In genomic region chr14:8139724-8140710, GRCm38 (mm10) we compare ENCODE assay signal across 14 mouse cellular contexts. TPM values are rescaled to one million over a fixed set of nuclear protein-coding genes. Genes with fewer than 3 reads are reported as not detected.
DNase-seq lines count a peak whose midpoint lies in the region; ATAC-seq and TF ChIP-seq lines count a peak whose summit lies in the region.
"Had no signal": no experiment of that assay in that cellular context is flagged by ENCODE, and none has a peak within 500 bp of the region (broad histone marks: within the 10 kb centered on the region; RNA-seq: fewer than 3 reads in every experiment).

No protein-coding gene starts in this region.

- no peak for DNase-seq in hindbrain, postnatal 0 days (ENCODE audit: low spot score)
- peak; percentile 6 for DNase-seq in T-cell, adult 2 months (ENCODE audit: low spot score)
- DNase-seq in forebrain, postnatal 0 days: peak; percentile 22
- DNase-seq in thymus, postnatal 10 days (ENCODE audit: low spot score in 2 of 2): peak; percentile 38 to 41
- DNase-seq in left cerebral cortex, adult 8-10 months (ENCODE audit: low spot score in 2 of 2): no peak
- DNase-seq in left cerebral cortex, adult 11 months (ENCODE audit: low spot score): no peak
- DNase-seq: heart, adult 11 months; heart, postnatal 36 days; lung, postnatal 36 days had no signal

- TF ChIP-seq CTCF in hindbrain, postnatal 0 days (IDR thresholded peaks at IDR 0.05; ENCODE audit: low read depth): no peak
- TF ChIP-seq CTCF in forebrain, postnatal 0 days (IDR thresholded peaks at IDR 0.05; ENCODE audit: low read depth): no peak

- H3K36me3 ChIP-seq in hindbrain, postnatal 0 days (ENCODE audit: insufficient read depth, low read length): peaks cover 49% of the 10 kb centered on the region
- H3K36me3 ChIP-seq in hindbrain, embryonic 12.5 days: peaks cover 43% of the 10 kb centered on the region
- H3K36me3 ChIP-seq in forebrain, postnatal 0 days (ENCODE audit: insufficient read depth): peaks cover 45% of the 10 kb centered on the region

- H3K27ac ChIP-seq in hindbrain, postnatal 0 days: peak overlapping the region; percentile 32; the same call in 1 of the 2 replicates
- no peak overlapping the region for H3K27ac ChIP-seq in hindbrain, embryonic 12.5 days
- no peak overlapping the region for H3K27ac ChIP-seq in forebrain, postnatal 0 days (ENCODE audit: low read depth, low read length)
- H3K27ac ChIP-seq: kidney, postnatal 0 days; liver, embryonic 12.5 days had no signal

- no peaks in the 10 kb centered on the region for H3K27me3 ChIP-seq in hindbrain, postnatal 0 days (ENCODE audit: insufficient read depth, low read length)
- H3K27me3 ChIP-seq in hindbrain, embryonic 12.5 days: no peaks in the 10 kb centered on the region
- no peaks in the 10 kb centered on the region for H3K27me3 ChIP-seq in forebrain, postnatal 0 days (ENCODE audit: insufficient read depth, low read length)
- H3K27me3 ChIP-seq: liver, embryonic 12.5 days had no signal

- H3K9me3 ChIP-seq in hindbrain, postnatal 0 days (ENCODE audit: low read length): no peaks in the 10 kb centered on the region
- no peaks in the 10 kb centered on the region for H3K9me3 ChIP-seq in hindbrain, embryonic 12.5 days (replicated peaks)
- no peaks in the 10 kb centered on the region for H3K9me3 ChIP-seq in forebrain, postnatal 0 days (ENCODE audit: low read length)
- H3K9me3 ChIP-seq: liver, embryonic 12.5 days had no signal

- ATAC-seq in hindbrain, postnatal 0 days: 0 out of 2 replicates have a peak, but pooled peaks have one; percentile 35
- ATAC-seq in hindbrain, embryonic 12.5 days (ENCODE audit: low FRiP score): no peak
- peak; percentile 70 for ATAC-seq in forebrain, postnatal 0 days
- ATAC-seq in erythroblast, adult 5-6 weeks (replicated peaks; ENCODE audit: low FRiP score, poor library complexity, severe bottlenecking): no peak
- ATAC-seq: liver, embryonic 12.5 days had no signal

- 46% methylated on average over 23 of the region's 23 CpGs for WGBS in hindbrain, postnatal 0 days
- WGBS in hindbrain, embryonic 12.5 days: 59% methylated on average over 23 of the region's 23 CpGs
- WGBS in forebrain, postnatal 0 days: 23% methylated on average over 23 of the region's 23 CpGs

- no peaks in the 10 kb centered on the region for H3K4me1 ChIP-seq in hindbrain, postnatal 0 days (ENCODE audit: insufficient read depth, low read length)
- 0 out of 2 replicates have a peak, but pooled peaks cover 3% of the 10 kb centered on the region for H3K4me1 ChIP-seq in hindbrain, embryonic 12.5 days
- H3K4me1 ChIP-seq in forebrain, postnatal 0 days (ENCODE audit: insufficient read depth): no peaks in the 10 kb centered on the region
- H3K4me1 ChIP-seq: liver, embryonic 12.5 days had no signal

- H3K4me2 ChIP-seq in hindbrain, postnatal 0 days (ENCODE audit: low read depth, low read length): no peak overlapping the region
- H3K4me2 ChIP-seq in hindbrain, embryonic 12.5 days (replicated peaks): no peak overlapping the region
- H3K4me2 ChIP-seq in forebrain, postnatal 0 days (ENCODE audit: low read depth): no peak overlapping the region
- H3K4me2 ChIP-seq: liver, embryonic 12.5 days had no signal

- no peak overlapping the region for H3K9ac ChIP-seq in hindbrain, postnatal 0 days (replicated peaks; ENCODE audit: low read length)
- H3K9ac ChIP-seq in hindbrain, embryonic 12.5 days: no peak overlapping the region
- no peak overlapping the region for H3K9ac ChIP-seq in forebrain, postnatal 0 days
- H3K9ac ChIP-seq: liver, embryonic 12.5 days had no signal

- H3K4me3 ChIP-seq in hindbrain, postnatal 0 days (ENCODE audit: low read length): no peak overlapping the region
- no peak overlapping the region for H3K4me3 ChIP-seq in hindbrain, embryonic 12.5 days
- H3K4me3 ChIP-seq in forebrain, postnatal 0 days (ENCODE audit: low read depth, low read length): no peak overlapping the region
- H3K4me3 ChIP-seq: liver, embryonic 12.5 days; myocyte had no signal

RNA-seq across cellular contexts. Expression of gene Pdhb, which starts 32.8 kb away (rescaled TPM):
- total RNA-seq in hindbrain, postnatal 0 days (2014; rRNA removed): 123 and 135 TPM in 2 replicates
- 292 and 295 TPM in 2 replicates for polyA plus RNA-seq in hindbrain, postnatal 0 days (2015; fragmentation: Nextera tagmentation; extraction: Ambion mirVana)
- 198 and 207 TPM in 2 replicates for polyA plus RNA-seq in hindbrain, embryonic 12.5 days (2016; fragmentation: Nextera tagmentation; extraction: Ambion mirVana)
- total RNA-seq in forebrain, postnatal 0 days (2014; rRNA removed): 151 and 183 TPM in 2 replicates
- polyA plus RNA-seq in forebrain, postnatal 0 days (2015; fragmentation: Nextera tagmentation; extraction: Ambion mirVana): 249 and 263 TPM in 2 replicates
- total RNA-seq in left cerebral cortex, adult 8-10 months (2022): 100 to 1,000 TPM; 153 to 174 (median 160) TPM
- total RNA-seq in erythroblast, adult 5-6 weeks (2015; ENCODE audit: low replicate concordance): 26.9 and 51.2 TPM in 2 replicates
- total RNA-seq in erythroblast, adult 5-6 weeks (2017; ENCODE audit: low replicate concordance): 56.0 and 56.1 TPM in 2 replicates

RNA-seq across cellular contexts. Expression of gene Pxk, which starts 42.0 kb away (rescaled TPM):
- total RNA-seq in hindbrain, postnatal 0 days (2014; rRNA removed): 24.5 and 36.3 TPM in 2 replicates
- 55.5 and 57.4 TPM in 2 replicates for polyA plus RNA-seq in hindbrain, postnatal 0 days (2015; fragmentation: Nextera tagmentation; extraction: Ambion mirVana)
- 43.0 and 46.7 TPM in 2 replicates for polyA plus RNA-seq in hindbrain, embryonic 12.5 days (2016; fragmentation: Nextera tagmentation; extraction: Ambion mirVana)
- total RNA-seq in forebrain, postnatal 0 days (2014; rRNA removed): 34.0 and 36.0 TPM in 2 replicates
- 38.6 and 45.1 TPM in 2 replicates for polyA plus RNA-seq in forebrain, postnatal 0 days (2015; fragmentation: Nextera tagmentation; extraction: Ambion mirVana)
- 10 to 100 TPM; 32.5 to 32.8 (median 32.7) TPM for total RNA-seq in left cerebral cortex, adult 8-10 months (2022)
- total RNA-seq in erythroblast, adult 5-6 weeks (2015; ENCODE audit: low replicate concordance): 11.7 and 16.1 TPM in 2 replicates
- total RNA-seq in erythroblast, adult 5-6 weeks (2017; ENCODE audit: low replicate concordance): 3.9 and 9.6 TPM in 2 replicates

RNA-seq across cellular contexts. Expression of gene Rpp14, which starts 59.9 kb away (rescaled TPM):
- 16.1 and 18.9 TPM in 2 replicates for total RNA-seq in hindbrain, postnatal 0 days (2014; rRNA removed)
- polyA plus RNA-seq in hindbrain, postnatal 0 days (2015; fragmentation: Nextera tagmentation; extraction: Ambion mirVana): 36.2 and 45.3 TPM in 2 replicates
- 45.4 and 47.5 TPM in 2 replicates for polyA plus RNA-seq in hindbrain, embryonic 12.5 days (2016; fragmentation: Nextera tagmentation; extraction: Ambion mirVana)
- 40.5 and 47.7 TPM in 2 replicates for total RNA-seq in forebrain, postnatal 0 days (2014; rRNA removed)
- polyA plus RNA-seq in forebrain, postnatal 0 days (2015; fragmentation: Nextera tagmentation; extraction: Ambion mirVana): 37.3 and 43.8 TPM in 2 replicates
- 10 to 100 TPM; 25.1 to 31.7 (median 29.3) TPM for total RNA-seq in left cerebral cortex, adult 8-10 months (2022)
- 5.4 and 7.1 TPM in 2 replicates for total RNA-seq in erythroblast, adult 5-6 weeks (2015; ENCODE audit: low replicate concordance)
- total RNA-seq in erythroblast, adult 5-6 weeks (2017; ENCODE audit: low replicate concordance): 11.7 and 14.0 TPM in 2 replicates

Comparison
In these comparisons a context has a peak if more than half of its experiments do, and no peak if none do; other contexts are left out.
1. ATAC-seq: peak in hindbrain, postnatal 0 days (single experiment) and forebrain, postnatal 0 days (single experiment); none in hindbrain, embryonic 12.5 days (single experiment) and erythroblast, adult 5-6 weeks (single experiment).
2. DNase-seq: peak in T-cell, adult 2 months (single experiment), forebrain, postnatal 0 days (single experiment) and thymus, postnatal 10 days (2 of 2); none in hindbrain, postnatal 0 days (single experiment), left cerebral cortex, adult 8-10 months (0 of 2) and left cerebral cortex, adult 11 months (single experiment).